Mouse (Mus musculus): ENCODE results near the gene Rem2. TPM values are rescaled to one million over a fixed set of nuclear protein-coding genes. Genes with fewer than 3 reads are reported as not detected.

Gene Rem2
- not detected for polyA plus RNA-seq (2015; fragmentation: Illumina TruSeq; extraction: RNeasy Lipid Tissue Mini Kit (QIAGEN cat#74804); ENCODE audit: insufficient read depth, low read depth, low replicate concordance)

GRCm38 (mm10) chr14:54475941-54476844 is at the start of gene Rem2:
Gene Rem2, plus strand, starts transcription at chr14:54476100.

GRCm38 (mm10) chr14:54426689-54427398 is 49.1 kb upstream of the Rem2 start, which contains the start of gene Mrpl52:
Gene Mrpl52, plus strand, starts transcription at chr14:54426909.

GRCm38 (mm10) chr14:54431334-54432077 is 44.4 kb upstream of the Rem2 start, which contains the start of gene Mmp14:
Gene Mmp14, plus strand, starts transcription at chr14:54431612.

GRCm38 (mm10) chr14:54463959-54464292 is 12.0 kb upstream of the Rem2 start, which contains the start of gene Lrp10:
Gene Lrp10, plus strand, starts transcription at chr14:54464137.

Other genes with a start within 250 kb of the Rem2 start
- gene Dad1, start 222.0 kb upstream of the Rem2 start, polyA plus RNA-seq (2015; fragmentation: Illumina TruSeq; extraction: RNeasy Lipid Tissue Mini Kit (QIAGEN cat#74804); ENCODE audit: insufficient read depth, low read depth, low replicate concordance), result 73.9 TPM
- 9.8 TPM for gene Abhd4, start 221.9 kb upstream of the Rem2 start, polyA plus RNA-seq (2015; fragmentation: Illumina TruSeq; extraction: RNeasy Lipid Tissue Mini Kit (QIAGEN cat#74804); ENCODE audit: insufficient read depth, low read depth, low replicate concordance)
- not detected for gene Olfr49, start 191.2 kb upstream of the Rem2 start, polyA plus RNA-seq (2015; fragmentation: Illumina TruSeq; extraction: RNeasy Lipid Tissue Mini Kit (QIAGEN cat#74804); ENCODE audit: insufficient read depth, low read depth, low replicate concordance)
- gene Oxa1l, start 115.3 kb upstream of the Rem2 start, polyA plus RNA-seq (2015; fragmentation: Illumina TruSeq; extraction: RNeasy Lipid Tissue Mini Kit (QIAGEN cat#74804); ENCODE audit: insufficient read depth, low read depth, low replicate concordance), result 10.0 TPM
- gene Slc7a7, start 58.3 kb upstream of the Rem2 start, polyA plus RNA-seq (2015; fragmentation: Illumina TruSeq; extraction: RNeasy Lipid Tissue Mini Kit (QIAGEN cat#74804); ENCODE audit: insufficient read depth, low read depth, low replicate concordance), result 1.5 TPM
- gene Mrpl52, start 49.2 kb upstream of the Rem2 start, polyA plus RNA-seq (2015; fragmentation: Illumina TruSeq; extraction: RNeasy Lipid Tissue Mini Kit (QIAGEN cat#74804); ENCODE audit: insufficient read depth, low read depth, low replicate concordance), result 57.1 TPM
- 16.8 TPM for gene Mmp14, start 44.5 kb upstream of the Rem2 start, polyA plus RNA-seq (2015; fragmentation: Illumina TruSeq; extraction: RNeasy Lipid Tissue Mini Kit (QIAGEN cat#74804); ENCODE audit: insufficient read depth, low read depth, low replicate concordance)
- 15.9 TPM for gene Lrp10, start 12.0 kb upstream of the Rem2 start, polyA plus RNA-seq (2015; fragmentation: Illumina TruSeq; extraction: RNeasy Lipid Tissue Mini Kit (QIAGEN cat#74804); ENCODE audit: insufficient read depth, low read depth, low replicate concordance)
- gene Prmt5, start 41.4 kb downstream of the Rem2 start, polyA plus RNA-seq (2015; fragmentation: Illumina TruSeq; extraction: RNeasy Lipid Tissue Mini Kit (QIAGEN cat#74804); ENCODE audit: insufficient read depth, low read depth, low replicate concordance), result 3.7 TPM
- gene Haus4, start 78.5 kb downstream of the Rem2 start, polyA plus RNA-seq (2015; fragmentation: Illumina TruSeq; extraction: RNeasy Lipid Tissue Mini Kit (QIAGEN cat#74804); ENCODE audit: insufficient read depth, low read depth, low replicate concordance), result 3.0 TPM
- gene Ajuba, start 101.5 kb downstream of the Rem2 start, polyA plus RNA-seq (2015; fragmentation: Illumina TruSeq; extraction: RNeasy Lipid Tissue Mini Kit (QIAGEN cat#74804); ENCODE audit: insufficient read depth, low read depth, low replicate concordance), result 6.6 TPM
- gene 4931414P19Rik, start 129.9 kb downstream of the Rem2 start, polyA plus RNA-seq (2015; fragmentation: Illumina TruSeq; extraction: RNeasy Lipid Tissue Mini Kit (QIAGEN cat#74804); ENCODE audit: insufficient read depth, low read depth, low replicate concordance), result 2.7 TPM
- gene Psmb5, start 141.9 kb downstream of the Rem2 start, polyA plus RNA-seq (2015; fragmentation: Illumina TruSeq; extraction: RNeasy Lipid Tissue Mini Kit (QIAGEN cat#74804); ENCODE audit: insufficient read depth, low read depth, low replicate concordance), result 27.3 TPM
- not detected for gene Psmb11, start 145.3 kb downstream of the Rem2 start, polyA plus RNA-seq (2015; fragmentation: Illumina TruSeq; extraction: RNeasy Lipid Tissue Mini Kit (QIAGEN cat#74804); ENCODE audit: insufficient read depth, low read depth, low replicate concordance)
- not detected for gene Gm17606, start 164.9 kb downstream of the Rem2 start, polyA plus RNA-seq (2015; fragmentation: Illumina TruSeq; extraction: RNeasy Lipid Tissue Mini Kit (QIAGEN cat#74804); ENCODE audit: insufficient read depth, low read depth, low replicate concordance)
- gene Cdh24, start 165.3 kb downstream of the Rem2 start, polyA plus RNA-seq (2015; fragmentation: Illumina TruSeq; extraction: RNeasy Lipid Tissue Mini Kit (QIAGEN cat#74804); ENCODE audit: insufficient read depth, low read depth, low replicate concordance), result 0.83 TPM
- 8.7 TPM for gene 1700123O20Rik, start 210.1 kb downstream of the Rem2 start, polyA plus RNA-seq (2015; fragmentation: Illumina TruSeq; extraction: RNeasy Lipid Tissue Mini Kit (QIAGEN cat#74804); ENCODE audit: insufficient read depth, low read depth, low replicate concordance)
- 44.3 TPM for gene Acin1, start 210.8 kb downstream of the Rem2 start, polyA plus RNA-seq (2015; fragmentation: Illumina TruSeq; extraction: RNeasy Lipid Tissue Mini Kit (QIAGEN cat#74804); ENCODE audit: insufficient read depth, low read depth, low replicate concordance)
- gene Gm29776, start 222.7 kb downstream of the Rem2 start, polyA plus RNA-seq (2015; fragmentation: Illumina TruSeq; extraction: RNeasy Lipid Tissue Mini Kit (QIAGEN cat#74804); ENCODE audit: insufficient read depth, low read depth, low replicate concordance), result not detected
- not detected for gene Cebpe, start 236.1 kb downstream of the Rem2 start, polyA plus RNA-seq (2015; fragmentation: Illumina TruSeq; extraction: RNeasy Lipid Tissue Mini Kit (QIAGEN cat#74804); ENCODE audit: insufficient read depth, low read depth, low replicate concordance)